Mouse (Mus musculus) common myeloid progenitor, adult 5-6 weeks (primary cell): Measurements from ENCODE around the gene Nup214. TPM values are rescaled to one million over a fixed set of nuclear protein-coding genes. Genes with fewer than 3 reads are reported as not detected.
A peak's percentile ranks its signal among the peaks of the same experiment; 100 is the strongest.

Experiments
- ATAC-seq: replicated peaks from 2 replicates; pipeline ENCODE4 v1.8.0; 2016; ENCODE audit warnings: low read depth, mild to moderate bottlenecking, moderate TSS enrichment, inconsistent platforms; ENCODE audit not compliant: poor library complexity, severe bottlenecking
- total RNA-seq: library from RNA; stranded (forward); fragments of 200-1000, 187-1606 nt; gene quantifications from 2 replicates; pipeline ENCODE4 v1.2.3, GENCODE M21; 2017

The Nup214 gene
- total RNA-seq, 1 experiment from 2014 or later = 62.2 TPM

DNA sequence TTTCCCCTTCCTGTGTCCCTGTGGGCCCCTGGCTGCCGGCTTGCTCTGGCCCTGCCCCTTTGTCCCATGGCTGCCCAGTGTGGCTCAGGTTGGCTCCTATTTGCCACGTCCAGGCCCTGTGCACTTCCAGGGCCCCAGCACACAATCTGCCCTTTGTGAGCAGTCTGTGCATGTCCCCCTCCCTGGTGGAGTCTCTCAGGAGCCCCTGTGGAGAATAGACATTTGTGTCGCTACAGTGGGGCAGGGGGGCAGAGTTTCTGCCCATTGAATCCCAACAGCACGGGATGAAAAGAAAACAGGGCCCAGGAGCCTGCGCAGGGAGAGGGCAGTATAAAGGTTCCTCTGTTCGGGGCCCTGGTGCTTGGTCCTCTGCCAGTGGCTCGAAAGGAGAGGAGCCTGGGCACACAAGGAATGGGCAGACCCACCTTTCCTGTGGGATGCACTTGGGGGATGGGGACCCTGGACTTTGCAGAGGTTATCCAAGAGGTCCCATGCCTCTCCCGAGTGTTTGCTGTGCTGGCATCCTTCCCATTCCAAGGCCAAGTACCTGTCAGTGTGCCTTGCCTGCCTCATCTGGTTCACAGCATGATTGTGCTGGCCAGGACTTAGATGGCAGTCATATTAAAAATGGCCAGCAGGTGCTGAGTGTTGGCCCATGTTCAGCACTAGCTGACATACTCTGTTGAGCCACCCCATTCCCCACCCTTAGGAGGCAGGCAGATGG, 11.6 kb upstream of the Nup214 start:
- ATAC-seq = no peak; the same call in 1 of the 2 replicates

DNA sequence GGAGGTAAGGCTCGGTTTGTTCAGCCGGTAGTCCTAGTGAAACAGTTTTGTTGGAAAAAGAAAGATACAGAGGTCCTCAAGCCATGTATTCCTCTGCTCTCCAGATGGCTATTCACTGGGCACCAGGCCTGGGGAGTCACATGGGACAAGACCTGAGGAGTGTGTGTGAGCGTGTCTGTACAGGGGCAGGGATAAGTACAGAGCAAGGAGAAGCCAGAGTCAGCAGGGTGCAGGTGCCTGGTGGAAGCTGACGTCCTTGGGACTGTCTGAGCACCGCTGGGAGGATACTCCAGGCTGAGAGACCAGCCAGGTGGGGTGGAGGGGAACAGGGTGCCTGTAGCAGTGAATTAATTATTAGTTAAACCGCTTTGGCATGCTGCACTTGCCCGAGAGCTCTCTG, 10.7 kb upstream of the Nup214 start:
- no peak for ATAC-seq

DNA sequence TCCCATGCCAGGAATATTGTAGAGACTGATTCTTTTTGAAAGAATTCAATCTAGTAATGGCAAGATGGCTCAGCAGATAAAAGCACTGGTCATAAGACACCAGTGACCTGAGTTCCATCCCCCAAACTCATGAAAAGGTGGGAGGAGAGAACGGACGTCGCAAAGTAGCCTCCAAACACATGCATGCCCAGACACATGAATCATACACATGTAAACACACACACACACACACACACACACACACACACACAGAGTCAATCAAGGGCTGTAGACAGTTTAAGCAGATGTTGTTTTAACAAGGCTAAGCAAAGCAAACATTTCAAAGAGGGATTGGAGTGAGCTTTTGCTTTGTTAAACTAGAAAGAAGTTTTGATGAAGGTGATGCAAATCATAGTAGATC, 10.0 kb upstream of the Nup214 start:
- no peak for ATAC-seq

GRCm38 (mm10) chr2:31965110-31965509, 9.1 kb upstream of the Nup214 start:
- peak; percentile 69 for ATAC-seq

DNA sequence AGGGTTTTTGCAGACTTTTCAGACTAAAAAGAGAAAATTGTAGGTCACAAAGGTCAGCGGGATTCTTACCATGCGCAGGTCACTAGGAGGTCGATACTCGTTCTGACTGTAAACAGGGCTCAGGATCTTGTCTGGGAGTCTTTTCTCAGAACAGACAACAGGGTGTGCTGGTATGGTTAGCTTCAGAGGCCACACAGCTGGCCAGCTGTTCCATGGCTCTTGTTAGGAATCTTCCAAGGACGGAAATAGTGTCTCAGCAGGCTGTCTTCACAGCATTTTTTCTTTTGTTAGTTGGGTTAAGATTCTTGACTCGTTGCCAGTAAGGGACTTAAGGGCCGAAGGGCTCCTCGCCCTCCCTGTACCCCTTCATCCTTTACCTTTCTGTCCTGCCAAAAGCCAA, 7.4 kb upstream of the Nup214 start:
- no peak for ATAC-seq

DNA sequence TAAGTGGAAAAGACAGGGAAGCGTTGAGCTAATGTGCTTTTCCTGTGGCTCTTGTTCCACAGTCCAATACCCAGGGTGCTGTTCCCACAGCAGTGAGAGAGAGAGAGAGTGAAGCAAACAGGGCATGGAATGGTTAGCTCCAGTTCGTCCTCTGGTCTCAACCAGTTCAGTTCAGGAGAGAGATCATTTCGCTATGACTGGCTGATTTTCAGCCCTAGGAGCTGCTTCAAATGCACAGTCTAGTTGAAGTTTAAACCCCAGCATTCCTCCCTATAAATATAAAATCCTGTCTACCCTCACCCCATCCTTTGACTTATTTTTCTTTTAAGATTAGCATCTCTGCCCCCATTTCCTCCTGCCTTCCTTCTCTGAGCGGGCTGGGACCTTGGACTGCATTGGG, 1.6 kb upstream of the Nup214 start:
- no peak for ATAC-seq

- no peak for ATAC-seq
Observed at GRCm38 (mm10) chr2:31974809-31975371, 654 bp downstream of the Nup214 start.

DNA sequence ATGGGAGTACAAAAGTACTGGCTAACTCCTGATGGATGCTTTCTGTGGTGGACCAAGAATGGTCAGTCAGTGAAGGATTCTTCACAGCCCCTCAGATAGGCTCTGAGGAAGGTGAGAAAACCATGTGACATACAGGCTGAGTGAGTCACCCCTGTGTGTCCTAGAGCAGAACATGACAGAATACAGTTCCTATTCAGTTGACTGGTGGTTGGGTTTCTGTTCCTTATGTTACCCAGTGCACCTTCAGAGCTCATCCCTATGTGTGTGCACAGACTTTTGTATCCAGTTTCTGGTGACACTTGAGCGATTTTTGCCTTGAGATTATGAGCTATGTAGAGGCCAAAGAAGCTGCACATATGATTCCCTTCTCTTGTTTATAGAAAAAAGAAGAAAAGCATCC, 13.5 kb downstream of the Nup214 start:
- ATAC-seq = no peak

GRCm38 (mm10) chr2:31990961-31991360, 16.7 kb downstream of the Nup214 start:
- ATAC-seq = no peak

GRCm38 (mm10) chr2:31994896-31995295, 20.7 kb downstream of the Nup214 start:
- no peak for ATAC-seq

DNA sequence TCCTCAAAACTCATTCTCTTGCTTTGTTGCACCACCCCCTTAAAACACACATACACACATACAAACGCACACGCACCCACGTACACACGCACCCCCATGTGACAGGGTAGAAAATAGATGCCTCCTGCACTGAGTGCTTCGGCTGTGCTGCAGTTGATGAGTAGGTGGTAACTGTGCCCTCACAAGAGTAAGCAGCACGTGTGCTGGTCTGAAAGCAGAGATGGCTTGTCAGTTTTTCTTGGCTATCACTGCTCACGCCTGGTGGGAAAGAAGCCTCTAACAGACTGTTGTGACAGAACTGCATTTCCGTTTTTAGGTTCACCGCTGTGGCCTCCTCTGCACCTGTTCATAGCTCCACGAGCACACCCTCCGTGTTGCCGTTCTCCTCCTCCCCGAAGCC, 21.8 kb downstream of the Nup214 start:
- ATAC-seq = no peak

DNA sequence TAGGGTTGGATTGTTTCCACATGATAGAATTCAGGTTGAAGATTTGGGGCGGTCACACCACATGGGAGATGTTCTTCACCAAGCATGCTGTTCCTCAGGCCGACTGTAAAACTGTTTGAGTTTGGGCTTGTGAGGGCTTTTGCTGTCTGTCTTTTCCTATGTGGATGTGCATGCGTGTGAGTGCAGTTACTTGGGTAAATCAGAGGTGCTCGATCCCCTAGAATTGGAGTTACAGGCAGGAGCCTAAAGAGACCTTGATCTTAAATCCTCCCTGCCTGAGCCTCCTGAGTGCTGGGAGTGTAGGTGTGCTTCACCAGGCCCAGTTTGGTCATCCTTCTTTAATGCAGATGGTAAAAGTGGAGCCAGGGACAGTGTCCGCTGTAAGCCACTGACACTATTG, 23.3 kb downstream of the Nup214 start:
- ATAC-seq = no peak

- ATAC-seq = no peak
Observed at GRCm38 (mm10) chr2:31998443-31998842, 24.2 kb downstream of the Nup214 start.

DNA sequence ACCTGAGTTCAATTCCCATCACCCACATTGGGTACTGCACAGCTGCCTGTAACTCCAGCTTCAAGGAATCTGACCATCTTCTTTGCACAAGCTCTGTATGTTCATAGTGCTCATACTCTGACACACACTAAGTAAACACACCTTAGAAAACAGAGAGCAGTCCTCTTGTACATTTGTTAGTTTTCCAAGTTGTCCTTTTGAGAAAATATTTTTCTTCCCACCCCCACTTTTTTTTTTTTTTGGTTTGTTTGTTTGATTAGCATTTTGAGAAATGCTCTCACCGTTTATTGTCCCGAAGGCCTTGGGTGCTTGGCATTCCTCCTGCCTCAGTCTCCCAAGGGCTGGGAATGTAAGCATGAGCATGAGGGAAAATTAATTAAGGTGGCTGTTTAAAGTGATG, 34.1 kb downstream of the Nup214 start:
- no peak for ATAC-seq

- no peak for ATAC-seq
Observed at GRCm38 (mm10) chr2:32008716-32009115, 34.5 kb downstream of the Nup214 start.

DNA sequence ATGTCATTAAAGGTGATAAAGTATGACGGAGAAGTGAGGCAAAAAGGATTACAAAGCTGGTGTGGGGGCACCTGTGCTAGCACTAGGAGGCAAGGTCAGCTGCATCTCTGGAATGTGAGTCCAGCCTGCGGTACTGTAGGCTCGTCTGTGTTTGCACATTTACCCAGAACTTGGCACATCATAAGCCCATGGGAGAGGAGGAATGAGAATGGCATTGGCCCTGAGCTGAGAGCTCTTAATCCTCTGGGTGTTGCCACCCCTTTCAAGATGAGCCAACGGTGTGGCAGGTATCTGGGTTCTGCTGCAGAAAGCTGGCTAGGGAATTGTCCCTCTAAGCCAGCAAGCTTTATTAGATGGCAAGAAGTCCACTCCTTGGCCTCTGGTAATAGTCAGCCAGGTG, 45.5 kb downstream of the Nup214 start:
- no peak for ATAC-seq

DNA sequence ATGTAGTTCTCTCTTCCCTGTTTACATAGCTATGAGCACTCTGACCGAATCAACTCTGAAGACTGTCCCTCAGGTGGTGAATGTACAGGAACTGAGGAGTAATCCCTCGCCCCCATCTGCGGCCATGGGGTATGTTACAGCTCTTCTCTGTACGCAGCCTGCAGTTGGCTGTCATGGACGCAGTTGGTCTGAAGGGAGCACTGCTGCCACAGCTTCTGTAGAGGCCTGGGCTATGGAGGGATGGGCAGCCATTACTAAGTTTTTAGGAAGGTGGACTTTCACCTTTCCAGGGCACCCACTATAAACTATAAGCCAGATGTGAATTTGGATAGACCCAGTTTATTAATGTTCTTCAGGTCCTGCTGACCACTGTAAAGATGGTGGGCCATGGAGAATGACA, 46.0 kb downstream of the Nup214 start:
- no peak for ATAC-seq

GRCm38 (mm10) chr2:32024372-32024771, 50.1 kb downstream of the Nup214 start:
- no peak for ATAC-seq

- no peak for ATAC-seq
Observed at GRCm38 (mm10) chr2:32029636-32030035, 55.4 kb downstream of the Nup214 start.

DNA sequence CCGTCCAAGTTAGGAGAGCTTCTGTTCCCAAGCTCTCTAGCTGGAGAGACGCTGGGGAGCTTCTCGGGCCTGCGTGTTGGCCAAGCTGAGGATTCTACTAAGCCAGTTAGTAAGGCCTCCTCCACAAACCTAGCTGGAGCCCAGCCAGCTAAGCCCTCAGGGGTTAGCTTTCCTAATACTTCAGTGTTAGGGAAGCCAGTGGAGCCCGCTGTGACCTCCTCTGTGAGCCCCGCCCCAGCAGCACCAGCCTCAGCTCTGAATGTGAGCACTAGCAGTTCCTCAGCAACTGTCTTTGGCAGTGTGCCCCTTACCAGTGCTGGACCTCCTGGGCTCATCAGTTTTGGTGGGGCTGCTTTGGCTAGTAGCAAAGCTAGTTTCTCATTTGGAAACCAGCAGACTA, 59.2 kb downstream of the Nup214 start:
- ATAC-seq = no peak

- no peak for ATAC-seq
Observed at GRCm38 (mm10) chr2:32034206-32034605, 60.0 kb downstream of the Nup214 start.

DNA sequence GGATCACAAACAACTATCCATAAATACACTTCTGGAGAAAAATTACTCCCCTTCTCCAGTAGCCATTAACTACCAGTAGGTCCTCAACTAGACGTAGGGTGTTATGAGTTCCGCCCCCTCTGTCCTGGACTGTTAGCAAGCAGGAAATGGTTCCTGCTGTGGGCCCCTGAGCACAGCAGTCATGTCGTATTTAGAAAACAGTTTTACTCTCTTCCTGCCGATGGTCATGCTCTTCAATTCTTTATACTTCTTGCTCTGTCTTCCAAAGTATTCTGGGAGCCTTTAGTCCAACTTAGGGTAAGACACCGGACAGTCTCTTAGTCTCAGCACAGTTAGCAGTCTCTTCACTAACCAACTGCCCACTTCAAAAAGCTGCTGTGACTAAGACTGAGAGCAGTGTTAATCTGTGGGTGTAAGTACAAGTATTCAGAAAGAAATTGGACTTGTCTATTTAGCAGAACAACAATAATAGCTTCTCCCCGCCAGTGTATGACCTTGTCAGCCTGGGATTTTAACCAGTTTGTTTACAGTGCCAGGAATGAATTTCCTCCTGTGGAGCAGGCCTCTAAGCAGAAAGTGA, 63.1 kb downstream of the Nup214 start:
- no peak for ATAC-seq
